ENCODE assay signal across 26 mouse cellular contexts in genomic region chr8:105942026-105942425, GRCm38 (mm10). TPM values are rescaled to one million over a fixed set of nuclear protein-coding genes. Genes with fewer than 3 reads are reported as not detected.
DNase-seq lines count a peak whose midpoint lies in the region; ATAC-seq and TF ChIP-seq lines count a peak whose summit lies in the region.
"Had no signal": no experiment of that assay in that cellular context is flagged by ENCODE, and none has a peak within 500 bp of the region (broad histone marks: within the 10 kb centered on the region; RNA-seq: fewer than 3 reads in every experiment).

No protein-coding gene starts in this region.

- H3K4me1 ChIP-seq in erythroblast, embryonic 14.5 days (ENCODE audit: control insufficient read depth): peaks cover 40% of the 10 kb centered on the region
- H3K4me1 ChIP-seq in liver, adult 2 months (ENCODE audit: control insufficient read depth, insufficient read depth, low read length): peaks cover 10% of the 10 kb centered on the region
- H3K4me1 ChIP-seq in liver, embryonic 16.5 days (ENCODE audit: control insufficient read depth, low read depth, low read length): peaks cover 15% of the 10 kb centered on the region

- ATAC-seq in erythroblast, adult 5-6 weeks (replicated peaks; ENCODE audit: low FRiP score, poor library complexity, severe bottlenecking): no peak
- peak; percentile 16 for ATAC-seq in liver, embryonic 16.5 days (ENCODE audit: low read depth)
- ATAC-seq: activated CD4-positive, CD25-positive, alpha-beta regulatory T cell, adult 4 months; forebrain, embryonic 14.5 days; Patski had no signal

- H3K27me3 ChIP-seq in erythroblast, embryonic 14.5 days (ENCODE audit: control insufficient read depth): no peaks in the 10 kb centered on the region
- H3K27me3 ChIP-seq in liver, adult 2 months (ENCODE audit: control insufficient read depth, insufficient read depth, low read length): no peaks in the 10 kb centered on the region
- H3K27me3 ChIP-seq in liver, embryonic 16.5 days (ENCODE audit: control insufficient read depth, insufficient read depth, low read depth, low read length): no peaks in the 10 kb centered on the region
- H3K27me3 ChIP-seq: CH12.LX; embryonic facial prominence, embryonic 15.5 days; heart, embryonic 15.5 days; Patski had no signal

- WGBS in liver, adult 2 months: 21% methylated on average over 11 of the region's 11 CpGs
- 79% methylated on average over 11 of the region's 11 CpGs for WGBS in liver, embryonic 16.5 days (ENCODE audit: insufficient replicate concordance)

- peak; percentile 97 for DNase-seq in liver, adult 2 months (ENCODE audit: extremely low read depth, low read depth, low spot score)
- no peak for DNase-seq in liver
- DNase-seq in gastrocnemius, adult 18-20 months (ENCODE audit: low spot score): no peak
- DNase-seq in lung, postnatal 36 days: no peak
- DNase-seq: adrenal gland, postnatal 14 days; cerebellum, adult 18-20 months; cerebellum, adult 9-11 months; gastrocnemius, postnatal 10 days; heart, adult 2 months; heart, postnatal 14 days had no signal

- TF ChIP-seq CTCF in liver, adult 2 months (IDR thresholded peaks at IDR 0.05; ENCODE audit: low read depth, low read length): no peak

- H3K4me2 ChIP-seq in liver, embryonic 16.5 days (ENCODE audit: low read depth, low read length): peak overlapping the region; percentile 43
- H3K4me2 ChIP-seq: embryonic facial prominence, embryonic 15.5 days; heart, embryonic 11.5 days; heart, embryonic 15.5 days; hindbrain, embryonic 14.5 days had no signal

- H3K27ac ChIP-seq in liver, adult 2 months (replicated peaks; ENCODE audit: insufficient read depth, low read depth, low read length): peak overlapping the region; percentile 89
- H3K27ac ChIP-seq in liver, embryonic 16.5 days (ENCODE audit: low read length): peak overlapping the region; percentile 67
- H3K27ac ChIP-seq: embryonic facial prominence, embryonic 15.5 days; heart, adult 2 months; heart, embryonic 15.5 days; hindbrain, embryonic 10.5 days; hindbrain, embryonic 14.5 days had no signal

- peaks cover 70% of the 10 kb centered on the region for H3K36me3 ChIP-seq in erythroblast, embryonic 14.5 days (ENCODE audit: control insufficient read depth)
- peaks cover 6% of the 10 kb centered on the region; the same call in 1 of the 2 replicates for H3K36me3 ChIP-seq in liver, adult 2 months (ENCODE audit: control insufficient read depth, insufficient read depth, low read length)
- peaks cover 21% of the 10 kb centered on the region for H3K36me3 ChIP-seq in liver, embryonic 16.5 days (ENCODE audit: control insufficient read depth, insufficient read depth)

- H3K4me3 ChIP-seq in erythroblast, embryonic 14.5 days (replicated peaks): peak overlapping the region; percentile 54
- peak overlapping the region; percentile 63 for H3K4me3 ChIP-seq in liver, adult 2 months (ENCODE audit: insufficient read depth, low read depth, low read length)
- peak overlapping the region; percentile 50 for H3K4me3 ChIP-seq in liver, embryonic 16.5 days (ENCODE audit: low read depth, low read length)
- H3K4me3 ChIP-seq: embryonic facial prominence, embryonic 15.5 days; heart, adult 2 months; heart, embryonic 15.5 days; hindbrain, embryonic 10.5 days had no signal

- peak overlapping the region; percentile 71 for H3K9ac ChIP-seq in liver, adult 2 months (ENCODE audit: low read depth, low read length)
- H3K9ac ChIP-seq in liver, embryonic 16.5 days (ENCODE audit: low read depth, low read length): peak overlapping the region; percentile 28; the same call in 1 of the 2 replicates
- H3K9ac ChIP-seq: embryonic facial prominence, embryonic 15.5 days; heart, embryonic 15.5 days; hindbrain, embryonic 14.5 days had no signal

- H3K9me3 ChIP-seq in erythroblast, embryonic 14.5 days (ENCODE audit: control insufficient read depth, low read length): no peaks in the 10 kb centered on the region
- no peaks in the 10 kb centered on the region for H3K9me3 ChIP-seq in liver, embryonic 16.5 days (replicated peaks; ENCODE audit: control insufficient read depth, low read length)
- H3K9me3 ChIP-seq: embryonic facial prominence, embryonic 15.5 days; heart, embryonic 15.5 days; hindbrain, embryonic 10.5 days had no signal

- no peak for TF ChIP-seq POLR2A in liver, adult 2 months (IDR thresholded peaks at IDR 0.05; ENCODE audit: extremely low read depth, insufficient read depth, low read length)

- peaks cover 8% of the 10 kb centered on the region; the same call in 1 of the 2 replicates for H3K79me2 ChIP-seq in liver, adult 2 months (ENCODE audit: control insufficient read depth, insufficient read depth, low read length)

RNA-seq across cellular contexts. Expression of gene Lcat, which starts 1.2 kb away (rescaled TPM):
- polyA plus RNA-seq in erythroblast, embryonic 14.5 days (2012): 0.33 and 0.36 TPM in 2 replicates
- total RNA-seq in erythroblast, adult 5-6 weeks (2015; ENCODE audit: low replicate concordance): 1.3 TPM in 1 of 2 replicates, not detected in the other
- not detected in 2 replicates for total RNA-seq in erythroblast, adult 5-6 weeks (2017; ENCODE audit: low replicate concordance)
- total RNA-seq in liver, adult 2 months (2014; rRNA removed): 215 and 324 TPM in 2 replicates
- 919 and 969 TPM in 2 replicates for polyA plus RNA-seq in liver, adult 2 months (2012; rRNA removed)
- polyA plus RNA-seq in liver, embryonic 16.5 days (2015; fragmentation: Nextera tagmentation; extraction: Ambion mirVana): 88.0 and 97.1 TPM in 2 replicates
- under 1 TPM; 0.16 to 0.66 TPM for total RNA-seq in gastrocnemius, adult 18-20 months (2021)

RNA-seq across cellular contexts. Expression of gene Psmb10, which starts 3.8 kb away (rescaled TPM):
- polyA plus RNA-seq in erythroblast, embryonic 14.5 days (2012): 3.2 and 4.6 TPM in 2 replicates
- total RNA-seq in erythroblast, adult 5-6 weeks (2015; ENCODE audit: low replicate concordance): 22.9 and 51.4 TPM in 2 replicates
- total RNA-seq in erythroblast, adult 5-6 weeks (2017; ENCODE audit: low replicate concordance): 7.2 and 13.2 TPM in 2 replicates
- 86.8 and 109 TPM in 2 replicates for total RNA-seq in liver, adult 2 months (2014; rRNA removed)
- 122 and 139 TPM in 2 replicates for polyA plus RNA-seq in liver, adult 2 months (2012; rRNA removed)
- polyA plus RNA-seq in liver, embryonic 16.5 days (2015; fragmentation: Nextera tagmentation; extraction: Ambion mirVana): 34.8 and 40.6 TPM in 2 replicates
- total RNA-seq in gastrocnemius, adult 18-20 months (2021): 10 to 100 TPM; 19.4 to 27.2 TPM

RNA-seq across cellular contexts. Expression of gene Ctrl, which starts 8.4 kb away (rescaled TPM):
- polyA plus RNA-seq in erythroblast, embryonic 14.5 days (2012): not detected in 2 replicates
- not detected in 2 replicates for total RNA-seq in erythroblast, adult 5-6 weeks (2015; ENCODE audit: low replicate concordance)
- total RNA-seq in erythroblast, adult 5-6 weeks (2017; ENCODE audit: low replicate concordance): not detected in 2 replicates
- total RNA-seq in liver, adult 2 months (2014; rRNA removed): 8.5 and 59.0 TPM in 2 replicates
- polyA plus RNA-seq in liver, adult 2 months (2012; rRNA removed): 1.6 and 2.0 TPM in 2 replicates
- polyA plus RNA-seq in liver, embryonic 16.5 days (2015; fragmentation: Nextera tagmentation; extraction: Ambion mirVana): 0.22 TPM in 1 of 2 replicates, not detected in the other
- total RNA-seq in gastrocnemius, adult 18-20 months (2021): under 1 TPM in 1 of 2 experiments, not detected in 1; 0.37 TPM

RNA-seq across cellular contexts. Expression of gene Slc12a4, which starts 23.9 kb away (rescaled TPM):
- polyA plus RNA-seq in erythroblast, embryonic 14.5 days (2012): 1.7 and 1.9 TPM in 2 replicates
- 4.0 and 7.9 TPM in 2 replicates for total RNA-seq in erythroblast, adult 5-6 weeks (2015; ENCODE audit: low replicate concordance)
- 0.68 and 1.4 TPM in 2 replicates for total RNA-seq in erythroblast, adult 5-6 weeks (2017; ENCODE audit: low replicate concordance)
- 10.8 and 14.2 TPM in 2 replicates for total RNA-seq in liver, adult 2 months (2014; rRNA removed)
- polyA plus RNA-seq in liver, adult 2 months (2012; rRNA removed): 10.7 and 16.0 TPM in 2 replicates
- 11.1 and 12.0 TPM in 2 replicates for polyA plus RNA-seq in liver, embryonic 16.5 days (2015; fragmentation: Nextera tagmentation; extraction: Ambion mirVana)
- 10 to 100 TPM in 1 of 2 experiments, 1 to 10 TPM in 1; 8.7 to 16.1 TPM for total RNA-seq in gastrocnemius, adult 18-20 months (2021)

RNA-seq across cellular contexts. Expression of gene Dpep3, which starts 37.2 kb away (rescaled TPM):
- not detected in 2 replicates for polyA plus RNA-seq in erythroblast, embryonic 14.5 days (2012)
- total RNA-seq in erythroblast, adult 5-6 weeks (2015; ENCODE audit: low replicate concordance): not detected in 2 replicates
- total RNA-seq in erythroblast, adult 5-6 weeks (2017; ENCODE audit: low replicate concordance): not detected in 2 replicates
- not detected in 2 replicates for total RNA-seq in liver, adult 2 months (2014; rRNA removed)
- not detected in 2 replicates for polyA plus RNA-seq in liver, adult 2 months (2012; rRNA removed)
- polyA plus RNA-seq in liver, embryonic 16.5 days (2015; fragmentation: Nextera tagmentation; extraction: Ambion mirVana): not detected in 2 replicates
- total RNA-seq in gastrocnemius, adult 18-20 months (2021): not detected
- total RNA-seq: adrenal gland, adult 18-20 months; adrenal gland, postnatal 14 days; CH12.LX; gastrocnemius, postnatal 10 days; gastrocnemius, postnatal 4 days; heart, adult 2 months; heart, postnatal 14 days had no signal
- polyA plus RNA-seq: activated CD4-positive, CD25-positive, alpha-beta regulatory T cell, adult 4 months; C2C12; embryonic facial prominence, embryonic 11.5 days; embryonic facial prominence, embryonic 15.5 days; forebrain, embryonic 14.5 days; heart, embryonic 11.5 days; heart, embryonic 15.5 days; hindbrain, embryonic 10.5 days; hindbrain, embryonic 14.5 days; Patski had no signal

Comparison
In these comparisons a context has a peak if more than half of its experiments do, and no peak if none do; other contexts are left out.
1. RNA of gene Lcat, which starts 1.2 kb away (total RNA-seq): 215 to 324 TPM in liver, adult 2 months; 0.16 to 0.66 TPM in gastrocnemius, adult 18-20 months and 1.3 TPM in erythroblast, adult 5-6 weeks; every median in the first group is over 10 times any median in the second.
2. Peak in every context shown above with its lines, with median percentiles within 50 percentile points of each other: H3K4me3 ChIP-seq.